Mouse (Mus musculus) MEL (cell line): ENCODE results near the gene Fam222a.

ENCODE experiments used
- CTCF ChIP-seq, 3 experiments: IDR thresholded peaks in 2 of 3; conservative IDR thresholded peaks in 1 of 3; 2 replicates each; pipeline ENCODE4 v1.5.1; 2011 to 2012; ENCODE audit warnings: low read length in 3 of 3, low read depth in 2 of 3, mild to moderate bottlenecking in 2 of 3, improper control_type of control experiment in 1 of 3, inconsistent platforms in 1 of 3, mixed read lengths in 1 of 3, moderate library complexity in 1 of 3; ENCODE audit not compliant: control insufficient read depth in 1 of 3, insufficient read depth in 1 of 3, poor library complexity in 1 of 3, severe bottlenecking in 1 of 3
- E2F4 ChIP-seq: IDR thresholded peaks from 2 replicates; pipeline ENCODE4 v1.6.1; 2011; ENCODE audit warnings: low read depth, low read length, improper control_type of control experiment, borderline replicate concordance
- GATA1 ChIP-seq: IDR thresholded peaks from 2 replicates; pipeline ENCODE4 v1.6.1; 2011; ENCODE audit warnings: low read depth, low read length, improper control_type of control experiment
- MAX ChIP-seq: IDR thresholded peaks from 2 replicates; pipeline ENCODE4 v1.6.1; 2011; ENCODE audit warnings: low read length, improper control_type of control experiment
- POLR2A ChIP-seq, 2 experiments: IDR thresholded peaks; 2 replicates each; pipeline ENCODE4 v1.6.1; 2011 to 2012; ENCODE audit warnings: low read length in 2 of 2, mild to moderate bottlenecking in 2 of 2, control low read depth in 1 of 2, improper control_type of control experiment in 1 of 2, low read depth in 1 of 2, moderate library complexity in 1 of 2; ENCODE audit not compliant: control insufficient read depth in 1 of 2, insufficient read depth in 1 of 2, poor library complexity in 1 of 2
- POLR2AphosphoS2 ChIP-seq: IDR thresholded peaks from 2 replicates; pipeline ENCODE4 v1.6.1; 2011; ENCODE audit warnings: low read length, improper control_type of control experiment
- POLR2AphosphoS5 ChIP-seq: IDR thresholded peaks from 2 replicates; pipeline ENCODE4 v1.6.1; 2012; ENCODE audit warnings: low read depth, borderline replicate concordance, mild to moderate bottlenecking, inconsistent platforms, low read length, moderate library complexity, mixed read lengths
- RCOR1 ChIP-seq: IDR thresholded peaks from 2 replicates; pipeline ENCODE4 v1.6.1; 2012; ENCODE audit warnings: low read depth, mild to moderate bottlenecking, inconsistent platforms, low read length, improper control_type of control experiment
- SMC3 ChIP-seq: IDR thresholded peaks from 2 replicates; pipeline ENCODE4 v1.6.1; 2011; ENCODE audit warnings: low read depth, low read length, improper control_type of control experiment
- TAL1 ChIP-seq: IDR thresholded peaks from 2 replicates; pipeline ENCODE4 v1.6.1; 2012; ENCODE audit warnings: mild to moderate bottlenecking, inconsistent platforms, low read length, moderate library complexity, mixed read lengths
- USF1 ChIP-seq: IDR thresholded peaks from 2 replicates; pipeline ENCODE4 v1.6.1; 2014; ENCODE audit warnings: low read depth, mild to moderate bottlenecking, inconsistent platforms, low read length, improper control_type of control experiment, moderate library complexity

DNA sequence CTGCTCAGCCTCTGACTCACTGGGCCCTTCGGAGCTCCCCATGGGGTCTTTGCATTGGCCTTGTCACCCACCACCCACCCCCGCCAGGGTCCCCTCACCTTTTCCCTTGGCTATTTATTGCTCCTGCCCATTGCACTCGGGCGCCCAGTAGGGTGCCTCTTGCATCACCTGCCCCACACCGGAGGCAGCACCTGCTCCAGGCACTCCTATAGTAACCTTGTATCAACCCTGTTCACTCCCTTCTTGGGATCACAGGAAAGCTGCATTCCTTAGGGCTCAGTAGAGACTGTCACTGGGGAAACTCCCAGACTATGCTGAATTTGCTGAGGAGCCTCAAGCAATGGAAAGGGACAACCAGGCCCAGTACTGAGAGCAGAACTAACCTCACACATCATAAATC lies 6.9 kb upstream of the Fam222a start:
- no peak for TF ChIP-seq GATA1
- TF ChIP-seq POLR2AphosphoS2: no peak
- TF ChIP-seq CTCF (IDR thresholded peaks at IDR 0.05 in 2 of 3, conservative IDR thresholded peaks at IDR 0.05 in 1 of 3; ENCODE audit: control insufficient read depth in 1 of 3, insufficient read depth in 1 of 3, low read depth in 2 of 3, low read length in 3 of 3, poor library complexity in 1 of 3, severe bottlenecking in 1 of 3): no peak
- TF ChIP-seq POLR2A (IDR thresholded peaks at IDR 0.05; ENCODE audit: control insufficient read depth in 1 of 2, insufficient read depth in 1 of 2, low read depth in 1 of 2, low read length in 2 of 2, poor library complexity in 1 of 2): no peak
- no peak for TF ChIP-seq RCOR1
- no peak for TF ChIP-seq SMC3
- no peak for TF ChIP-seq TAL1
- no peak for TF ChIP-seq E2F4
- no peak for TF ChIP-seq POLR2AphosphoS5
- TF ChIP-seq USF1: no peak
- no peak for TF ChIP-seq MAX
